7 mouse cellular contexts compared by ENCODE assay signal in genomic region chr12:80108896-80109668, GRCm38 (mm10). TPM values are rescaled to one million over a fixed set of nuclear protein-coding genes. Genes with fewer than 3 reads are reported as not detected.
DNase-seq lines count a peak whose midpoint lies in the region; ATAC-seq and TF ChIP-seq lines count a peak whose summit lies in the region.
"Not testable (repeated sequence)": the region's sequence is repeated elsewhere in the genome, so short reads cannot be mapped to it uniquely, and the experiment has no call there.

No protein-coding gene starts in this region.

- not testable (repeated sequence) for H3K27me3 ChIP-seq in embryonic facial prominence, embryonic 14.5 days (replicated peaks; ENCODE audit: control insufficient read depth, insufficient read depth, low read length); heart, embryonic 13.5 days (replicated peaks); kidney, embryonic 14.5 days (ENCODE audit: control insufficient read depth, insufficient read depth, low read length); liver, embryonic 11.5 days (replicated peaks; ENCODE audit: control insufficient read depth, insufficient read depth, low read length)
- H3K27me3 ChIP-seq in midbrain, postnatal 0 days (ENCODE audit: insufficient read depth, low read length), result peaks cover 19% of the 10 kb centered on the region

- H3K9ac ChIP-seq in embryonic facial prominence, embryonic 14.5 days (ENCODE audit: low read depth, low read length), result peak overlapping the region; percentile 99
- peak overlapping the region; percentile 92 for H3K9ac ChIP-seq in heart, embryonic 13.5 days
- peak overlapping the region; percentile 99 for H3K9ac ChIP-seq in kidney, embryonic 14.5 days (ENCODE audit: low read depth, low read length)
- peak overlapping the region; percentile 99 for H3K9ac ChIP-seq in liver, embryonic 11.5 days (ENCODE audit: low read depth, low read length)
- not testable (repeated sequence) for H3K9ac ChIP-seq in midbrain, postnatal 0 days (replicated peaks; ENCODE audit: low read length, poor library complexity, severe bottlenecking)

- not testable (repeated sequence) for H3K9me3 ChIP-seq in embryonic facial prominence, embryonic 14.5 days (ENCODE audit: control insufficient read depth, low read length); heart, embryonic 13.5 days; kidney, embryonic 14.5 days (ENCODE audit: control insufficient read depth, low read length); liver, embryonic 11.5 days (ENCODE audit: control insufficient read depth, low read length); midbrain, postnatal 0 days (ENCODE audit: low read length)

- peak; percentile 82 for TF ChIP-seq CTCF in midbrain, postnatal 0 days (IDR thresholded peaks at IDR 0.05)

- peak overlapping the region; percentile 87 for H3K4me2 ChIP-seq in embryonic facial prominence, embryonic 14.5 days (ENCODE audit: low read depth, low read length)
- peak overlapping the region; percentile 84 for H3K4me2 ChIP-seq in heart, embryonic 13.5 days
- H3K4me2 ChIP-seq in kidney, embryonic 14.5 days (replicated peaks; ENCODE audit: low read depth, low read length), result peak overlapping the region; percentile 85
- peak overlapping the region; percentile 81 for H3K4me2 ChIP-seq in liver, embryonic 11.5 days
- H3K4me2 ChIP-seq in midbrain, postnatal 0 days (ENCODE audit: low read depth, low read length, poor library complexity, severe bottlenecking), result peak overlapping the region; percentile 84

- not testable (repeated sequence) for H3K4me1 ChIP-seq in embryonic facial prominence, embryonic 14.5 days (ENCODE audit: control insufficient read depth, insufficient read depth, low read length); kidney, embryonic 14.5 days (ENCODE audit: control insufficient read depth, insufficient read depth, low read length); midbrain, postnatal 0 days (ENCODE audit: insufficient read depth, low read length)
- H3K4me1 ChIP-seq in heart, embryonic 13.5 days, result peaks cover 28% of the 10 kb centered on the region
- peaks cover 19% of the 10 kb centered on the region for H3K4me1 ChIP-seq in liver, embryonic 11.5 days (replicated peaks; ENCODE audit: control insufficient read depth, insufficient read depth, low read length)

- H3K36me3 ChIP-seq in embryonic facial prominence, embryonic 14.5 days (ENCODE audit: control insufficient read depth, insufficient read depth, low read length), result peaks cover 43% of the 10 kb centered on the region
- H3K36me3 ChIP-seq in heart, embryonic 13.5 days, result peaks cover 39% of the 10 kb centered on the region
- H3K36me3 ChIP-seq in kidney, embryonic 14.5 days (ENCODE audit: control insufficient read depth, insufficient read depth, low read length), result peaks cover 36% of the 10 kb centered on the region
- peaks cover 15% of the 10 kb centered on the region; the same call in 1 of the 2 replicates for H3K36me3 ChIP-seq in liver, embryonic 11.5 days (ENCODE audit: control insufficient read depth, insufficient read depth, low read length)
- H3K36me3 ChIP-seq in midbrain, postnatal 0 days (ENCODE audit: insufficient read depth, low read length), result not testable (repeated sequence)

- peak; percentile 94 for DNase-seq in adrenal gland, postnatal 14 days
- peak; percentile 86 for DNase-seq in embryonic facial prominence, embryonic 14.5 days (ENCODE audit: low spot score)
- DNase-seq in liver, embryonic 11.5 days (ENCODE audit: low spot score), result peak; percentile 78
- DNase-seq in midbrain, postnatal 0 days (ENCODE audit: low spot score), result peak; percentile 86
- peak; percentile 63 to 80 for DNase-seq in spleen, postnatal 14 days (ENCODE audit: low spot score in 2 of 2)

- H3K4me3 ChIP-seq in embryonic facial prominence, embryonic 14.5 days (ENCODE audit: low read depth, low read length), result peak overlapping the region; percentile 82
- H3K4me3 ChIP-seq in heart, embryonic 13.5 days, result peak overlapping the region; percentile 89
- peak overlapping the region; percentile 99 for H3K4me3 ChIP-seq in kidney, embryonic 14.5 days (ENCODE audit: low read length)
- peak overlapping the region; percentile 91 for H3K4me3 ChIP-seq in liver, embryonic 11.5 days (ENCODE audit: low read depth, low read length)
- H3K4me3 ChIP-seq in midbrain, postnatal 0 days (ENCODE audit: low read depth, low read length), result peak overlapping the region; percentile 53

- 3% methylated on average over 11 of the region's 11 CpGs for WGBS in embryonic facial prominence, embryonic 14.5 days
- WGBS in heart, embryonic 13.5 days, result 17% methylated on average over 11 of the region's 11 CpGs
- WGBS in kidney, embryonic 14.5 days, result 10% methylated on average over 11 of the region's 11 CpGs
- WGBS in liver, embryonic 11.5 days, result 11% methylated on average over 11 of the region's 11 CpGs
- under 1% methylated on average over 11 of the region's 11 CpGs for WGBS in midbrain, postnatal 0 days

- not testable (repeated sequence) for ATAC-seq in embryonic facial prominence, embryonic 14.5 days (ENCODE audit: low read depth); heart, embryonic 13.5 days (ENCODE audit: extremely low read depth, insufficient number of reproducible peaks, low FRiP score, low TSS enrichment); kidney, embryonic 14.5 days (ENCODE audit: low FRiP score, low TSS enrichment); liver, embryonic 11.5 days (replicated peaks; ENCODE audit: low FRiP score)
- ATAC-seq in midbrain, postnatal 0 days (ENCODE audit: low FRiP score), result 0 out of 2 replicates have a peak, but pooled peaks have one; percentile 42

- peak overlapping the region; percentile 99 for H3K27ac ChIP-seq in embryonic facial prominence, embryonic 14.5 days (replicated peaks; ENCODE audit: low read depth, low read length)
- peak overlapping the region; percentile 99 for H3K27ac ChIP-seq in heart, embryonic 13.5 days (replicated peaks)
- peak overlapping the region; percentile 98 for H3K27ac ChIP-seq in kidney, embryonic 14.5 days (ENCODE audit: low read depth, low read length)
- H3K27ac ChIP-seq in liver, embryonic 11.5 days (ENCODE audit: low read depth, low read length), result peak overlapping the region; percentile 99
- H3K27ac ChIP-seq in midbrain, postnatal 0 days (ENCODE audit: low read depth, low read length), result not testable (repeated sequence)

RNA-seq across cellular contexts. Expression of gene Zfp36l1, which starts 3.7 kb away (rescaled TPM):
- total RNA-seq in adrenal gland, postnatal 14 days (2021), result 197 and 204 TPM in 2 replicates
- 145 and 151 TPM in 2 replicates for polyA plus RNA-seq in embryonic facial prominence, embryonic 14.5 days (2014; fragmentation: Nextera tagmentation; extraction: Ambion mirVana)
- 89.3 and 96.2 TPM in 2 replicates for polyA plus RNA-seq in heart, embryonic 13.5 days (2015; fragmentation: Nextera tagmentation; extraction: Ambion mirVana)
- polyA plus RNA-seq in kidney, embryonic 14.5 days (2014; fragmentation: Nextera tagmentation; extraction: Ambion mirVana), result 166 and 175 TPM in 2 replicates
- polyA plus RNA-seq in liver, embryonic 11.5 days (2014; fragmentation: Nextera tagmentation; extraction: Ambion mirVana), result 69.6 and 72.7 TPM in 2 replicates
- 32.7 and 47.4 TPM in 2 replicates for total RNA-seq in midbrain, postnatal 0 days (2014; rRNA removed)
- polyA plus RNA-seq in midbrain, postnatal 0 days (2015; fragmentation: Nextera tagmentation; extraction: Ambion mirVana), result 46.3 and 48.5 TPM in 2 replicates
